Mouse (Mus musculus) MN1 (cell line): ENCODE data around the gene Map3k7.
"Not testable (repeated sequence)": the region's sequence is repeated elsewhere in the genome, so short reads cannot be mapped to it uniquely, and the experiment has no call there.

Source experiments
- DNase-seq: peaks from one replicate; pipeline ENCODE4 v3.0.0-alpha.2; 2016; ENCODE audit warnings: low spot score

The Map3k7 gene

GRCm38 (mm10) chr4:31993386-31993785 lies 29.5 kb downstream of the Map3k7 start:
- DNase-seq = no peak

DNA sequence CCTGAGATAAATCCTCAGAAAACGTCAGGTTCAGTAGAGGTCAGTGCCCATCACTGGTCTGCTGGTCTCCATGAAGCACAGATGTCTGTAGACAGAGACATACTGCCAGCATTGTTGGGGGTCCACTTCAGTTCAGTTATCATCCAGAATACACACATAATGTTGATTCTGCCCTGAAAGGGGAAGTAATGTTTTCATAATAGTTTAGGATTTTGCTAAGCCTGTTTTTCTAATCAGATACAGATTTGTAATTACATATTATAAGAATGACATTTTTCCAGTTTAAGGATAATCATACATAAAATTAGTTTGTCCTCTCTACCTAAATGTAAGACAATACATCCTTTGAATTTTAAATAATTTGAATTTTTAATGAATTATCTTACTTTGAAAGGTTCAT lies 30.0 kb downstream of the Map3k7 start:
- DNase-seq = no peak

DNA sequence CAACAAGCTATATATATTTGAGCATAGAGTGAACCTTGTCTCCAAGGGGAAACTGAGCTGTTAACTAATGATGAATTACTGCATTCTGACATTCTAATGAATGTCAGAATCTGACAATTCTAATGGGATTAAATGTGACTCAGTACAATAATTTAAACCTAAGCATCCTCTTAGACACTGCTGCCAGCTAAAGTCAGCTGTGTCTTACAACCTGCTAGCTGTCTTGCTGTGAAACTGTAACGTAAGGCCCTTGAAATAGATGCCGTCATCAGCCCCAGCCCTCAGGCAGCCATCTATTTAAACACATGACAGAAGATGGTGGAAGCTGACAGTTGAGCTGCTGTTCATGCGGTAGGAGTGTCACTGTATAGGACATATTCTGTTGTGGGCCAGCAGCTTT lies 37.6 kb downstream of the Map3k7 start:
- peak; percentile 9 for DNase-seq

- DNase-seq = no peak
These were observed 41.1 kb downstream of the Map3k7 start for GRCm38 (mm10) chr4:32004773-32005591.

DNA sequence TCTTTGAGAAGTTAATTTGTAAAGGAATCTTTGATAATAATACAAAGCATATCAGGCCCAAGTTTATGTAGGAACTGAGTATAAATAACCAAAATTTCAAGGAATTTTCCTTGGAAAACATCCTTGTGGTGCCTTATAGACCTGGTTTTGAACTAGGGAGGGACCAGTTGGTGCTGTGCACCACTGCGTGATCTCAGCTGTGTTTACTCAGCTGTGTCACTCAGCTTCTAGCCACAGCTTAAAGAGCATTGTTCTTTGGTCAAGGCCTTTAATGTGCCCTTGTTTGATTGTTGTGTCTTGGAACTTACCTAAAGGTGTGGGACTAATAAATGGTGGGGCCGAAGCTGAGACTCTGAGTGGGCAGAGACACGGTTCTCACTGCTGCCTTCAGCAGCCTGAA lies 43.3 kb downstream of the Map3k7 start:
- no peak for DNase-seq

- DNase-seq = no peak
These were observed 44.2 kb downstream of the Map3k7 start for GRCm38 (mm10) chr4:32008095-32008494.

GRCm38 (mm10) chr4:32010808-32011207 lies 46.9 kb downstream of the Map3k7 start:
- no peak for DNase-seq

DNA sequence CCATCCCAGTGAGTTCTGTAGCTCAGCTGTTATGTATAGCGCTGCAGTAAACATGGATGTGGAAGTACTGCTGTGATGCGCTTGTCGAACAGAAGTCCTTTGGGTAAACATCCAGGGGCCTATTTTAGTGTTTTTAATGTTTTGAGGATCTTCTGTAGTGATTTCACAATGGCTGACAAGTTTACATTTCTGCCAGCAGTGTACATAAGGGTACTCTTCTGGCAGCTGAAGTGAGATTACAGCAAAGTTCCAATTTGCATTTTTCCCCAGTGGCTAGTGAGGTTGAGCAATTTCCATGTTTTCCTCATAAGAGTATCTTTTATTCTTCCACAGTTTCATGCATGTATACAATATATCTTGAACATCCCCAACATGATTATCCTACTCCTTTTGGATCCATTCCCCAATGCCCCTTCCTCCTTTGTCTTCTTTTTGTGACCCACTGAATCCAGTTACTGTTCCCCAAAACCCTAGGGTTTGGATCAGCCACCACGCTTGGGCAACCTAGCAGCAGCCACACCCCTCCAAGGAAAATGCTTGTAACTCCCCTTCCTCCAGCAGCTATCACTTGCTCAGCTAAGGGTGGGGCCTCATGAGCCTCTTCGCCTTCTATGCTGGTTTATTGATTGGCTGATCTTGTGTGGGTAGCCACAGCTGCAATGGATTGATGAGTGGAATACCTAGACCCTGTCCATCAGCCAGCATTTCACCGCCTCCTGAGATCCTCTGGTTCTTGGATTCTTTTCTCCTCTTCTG lies 47.5 kb downstream of the Map3k7 start:
- no peak for DNase-seq

DNA sequence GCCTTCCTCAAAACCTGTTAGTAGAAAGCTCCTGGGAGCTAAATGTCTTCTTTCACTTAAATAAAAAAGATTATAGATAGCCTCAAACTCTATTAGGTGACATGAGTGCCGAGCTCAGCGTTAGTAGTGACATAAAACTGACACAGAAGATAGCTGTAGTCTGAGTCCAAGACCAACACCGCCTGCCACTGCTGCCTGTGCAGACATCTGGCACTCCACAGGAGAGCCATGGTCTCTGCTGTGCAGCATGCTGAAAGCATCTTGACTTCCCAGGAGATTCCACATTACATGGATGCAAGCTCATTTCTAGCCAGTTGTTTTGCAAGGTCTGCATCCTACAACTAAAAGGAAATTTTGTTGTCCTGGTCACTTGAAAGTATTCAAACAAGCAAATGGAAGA lies 57.2 kb downstream of the Map3k7 start:
- DNase-seq = no peak

GRCm38 (mm10) chr4:32022321-32022720 lies 58.4 kb downstream of the Map3k7 start:
- no peak for DNase-seq

DNA sequence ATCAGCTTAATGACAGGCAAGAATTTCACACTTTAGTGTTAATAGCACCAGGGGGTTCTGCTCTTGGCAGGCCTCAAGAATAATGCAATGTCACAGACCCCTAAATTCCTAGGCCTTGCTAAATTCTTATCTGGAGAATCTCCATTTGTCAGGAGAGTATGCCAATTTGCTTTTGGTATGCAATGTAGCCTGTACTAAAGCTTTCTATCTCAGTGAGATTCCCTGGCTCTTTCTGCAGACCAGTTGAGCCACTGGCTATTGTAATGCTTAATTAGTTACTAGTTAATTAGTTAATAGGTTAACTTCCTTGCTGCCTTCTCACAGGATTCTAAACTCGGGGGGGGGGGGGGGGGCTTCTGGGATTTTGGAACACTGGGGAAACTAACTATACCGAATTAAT lies 60.3 kb downstream of the Map3k7 start:
- DNase-seq = not testable (repeated sequence)

- no peak for DNase-seq
These were observed 61.2 kb downstream of the Map3k7 start for GRCm38 (mm10) chr4:32025105-32025504.

- no peak for DNase-seq
These were observed 63.2 kb downstream of the Map3k7 start for GRCm38 (mm10) chr4:32027094-32027493.

DNA sequence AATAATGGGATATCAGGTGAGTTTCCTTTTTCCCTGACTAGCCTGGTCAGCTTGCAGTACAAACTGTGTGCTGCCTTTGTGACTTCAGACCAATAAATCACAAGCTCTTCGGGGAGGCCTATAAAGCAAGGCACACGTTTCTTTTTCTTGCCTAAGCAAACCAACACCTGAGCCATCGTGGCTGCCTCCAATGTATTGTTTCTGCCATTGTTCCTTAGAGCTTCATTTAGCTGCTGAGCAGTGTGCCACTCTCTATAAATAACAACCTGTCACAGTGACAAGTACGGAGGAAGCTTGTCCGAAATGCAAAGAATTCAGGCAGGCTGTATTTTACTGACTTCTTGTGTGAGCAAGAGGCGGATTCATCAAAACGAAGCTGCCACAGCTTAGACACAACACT lies 73.4 kb downstream of the Map3k7 start:
- DNase-seq = no peak

- DNase-seq = peak; percentile 20
These were observed 78.0 kb downstream of the Map3k7 start for GRCm38 (mm10) chr4:32041741-32042452.

DNA sequence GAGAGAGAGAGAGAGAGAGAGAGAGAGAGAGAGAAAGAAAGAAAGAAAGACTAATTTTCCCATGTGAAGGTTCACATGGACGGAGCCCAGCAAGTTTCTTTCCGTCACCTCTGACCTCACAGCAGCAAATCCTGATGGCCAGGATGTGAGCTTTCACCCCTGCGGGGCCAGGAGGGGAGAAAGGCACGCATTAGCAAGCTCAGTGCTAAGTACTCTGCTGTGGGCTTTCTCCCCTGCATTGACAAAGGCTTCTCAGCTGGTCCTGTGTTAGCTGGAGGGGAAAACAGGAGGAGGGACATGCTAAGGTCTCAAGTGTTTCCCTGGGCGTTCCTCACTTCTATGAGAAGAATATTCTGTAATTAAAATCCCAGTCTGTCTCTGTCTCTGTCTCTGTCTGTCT lies 81.3 kb downstream of the Map3k7 start:
- no peak for DNase-seq

- DNase-seq = no peak
These were observed 85.9 kb downstream of the Map3k7 start for GRCm38 (mm10) chr4:32049824-32050223.

- no peak for DNase-seq
These were observed 89.3 kb downstream of the Map3k7 start for GRCm38 (mm10) chr4:32053171-32053570.

- DNase-seq = peak; percentile 79
These were observed 91.5 kb downstream of the Map3k7 start for GRCm38 (mm10) chr4:32055151-32056052.

DNA sequence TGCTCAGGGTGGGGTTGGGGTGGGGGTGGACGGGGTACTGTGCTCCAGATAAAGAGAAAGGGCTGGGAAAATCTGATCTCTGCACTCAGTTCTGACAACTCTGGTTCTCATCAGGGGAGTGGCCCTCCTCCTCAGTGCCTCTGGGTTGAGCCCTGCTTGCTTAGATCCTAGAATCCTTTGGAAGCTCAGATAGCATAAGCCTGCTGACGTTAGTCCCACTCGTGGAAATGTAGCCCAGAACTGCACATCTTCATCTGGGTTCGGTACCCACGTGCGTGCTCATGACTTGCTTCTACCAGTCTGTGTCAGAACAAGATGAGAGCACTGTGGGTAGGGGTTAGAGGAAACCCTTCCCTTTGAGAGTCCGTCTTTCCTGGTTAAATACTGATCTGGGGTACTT lies 92.5 kb downstream of the Map3k7 start:
- no peak for DNase-seq

DNA sequence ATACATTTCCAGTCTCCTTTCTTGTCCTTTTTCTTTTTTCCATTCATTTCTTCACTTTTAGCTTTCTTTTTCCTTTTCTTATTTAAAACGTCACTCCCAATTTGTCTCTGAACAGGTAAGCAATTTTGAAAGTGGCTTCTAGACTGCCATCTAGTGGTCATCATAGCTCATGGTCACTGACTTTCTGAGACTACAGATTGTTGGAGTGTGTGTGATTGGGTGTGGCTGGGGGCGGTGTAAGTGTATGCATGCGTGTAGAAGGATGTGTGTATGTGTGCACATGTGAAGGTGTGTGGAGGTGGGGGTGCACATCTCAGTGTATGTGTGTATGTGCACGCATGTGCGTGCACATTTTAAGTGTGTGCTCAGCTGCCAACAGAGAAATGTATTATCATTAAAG lies 93.2 kb downstream of the Map3k7 start:
- peak; percentile 45 for DNase-seq

GRCm38 (mm10) chr4:32060686-32061085 lies 96.8 kb downstream of the Map3k7 start:
- no peak for DNase-seq
